Comparison of ENCODE assay signal across 9 mouse cellular contexts in the genomic region with DNA sequence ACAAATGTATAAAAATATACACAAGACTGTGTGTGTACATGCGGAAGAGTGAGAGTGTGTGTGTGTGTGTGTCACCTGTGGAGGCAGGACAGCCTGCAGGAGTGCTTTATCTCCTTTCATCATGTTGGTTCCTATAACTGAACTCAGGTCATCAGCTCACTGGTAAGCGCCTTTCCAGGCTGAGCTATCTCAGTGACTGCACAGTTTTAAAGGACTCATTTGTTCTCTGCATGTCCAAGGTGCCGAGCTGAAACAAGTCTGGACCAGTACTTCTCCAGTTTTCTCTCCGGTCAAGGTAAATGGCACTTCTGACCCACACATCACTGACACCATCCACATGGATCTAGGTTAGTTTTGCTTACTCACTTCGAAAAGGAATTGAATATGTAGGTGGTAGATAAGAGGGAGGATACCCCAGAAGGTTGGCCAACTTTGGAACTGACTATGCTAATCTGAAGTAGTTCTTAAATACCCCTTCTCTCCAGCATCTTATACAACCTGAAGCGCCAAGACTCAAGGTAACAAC. TPM values are rescaled to one million over a fixed set of nuclear protein-coding genes. Genes with fewer than 3 reads are reported as not detected.
DNase-seq lines count a peak whose midpoint lies in the region; ATAC-seq and TF ChIP-seq lines count a peak whose summit lies in the region.
"Had no signal": no experiment of that assay in that cellular context is flagged by ENCODE, and none has a peak within 500 bp of the region (broad histone marks: within the 10 kb centered on the region; RNA-seq: fewer than 3 reads in every experiment).

No protein-coding gene starts in this region.

- H3K27ac ChIP-seq in forebrain, postnatal 0 days (ENCODE audit: low read depth, low read length): no peak overlapping the region
- peak overlapping the region; percentile 69 for H3K27ac ChIP-seq in liver, embryonic 13.5 days
- no peak overlapping the region for H3K27ac ChIP-seq in stomach, embryonic 16.5 days (ENCODE audit: low read length)

- TF ChIP-seq CTCF in forebrain, postnatal 0 days (IDR thresholded peaks at IDR 0.05; ENCODE audit: low read depth): no peak

- peaks cover 6% of the 10 kb centered on the region for H3K36me3 ChIP-seq in megakaryocyte, embryonic 14.5 days (replicated peaks; ENCODE audit: low read length)
- H3K36me3 ChIP-seq in forebrain, postnatal 0 days (ENCODE audit: insufficient read depth): no peaks in the 10 kb centered on the region
- no peaks in the 10 kb centered on the region for H3K36me3 ChIP-seq in liver, embryonic 13.5 days
- H3K36me3 ChIP-seq in stomach, embryonic 16.5 days (ENCODE audit: control insufficient read depth, insufficient read depth, low read length): no peaks in the 10 kb centered on the region

- no peaks in the 10 kb centered on the region for H3K27me3 ChIP-seq in megakaryocyte, embryonic 14.5 days (replicated peaks)
- no peaks in the 10 kb centered on the region for H3K27me3 ChIP-seq in forebrain, postnatal 0 days (ENCODE audit: insufficient read depth, low read length)
- no peaks in the 10 kb centered on the region for H3K27me3 ChIP-seq in liver, embryonic 13.5 days
- no peaks in the 10 kb centered on the region for H3K27me3 ChIP-seq in stomach, embryonic 16.5 days (ENCODE audit: control insufficient read depth, insufficient read depth, low read length)

- peaks cover 72% of the 10 kb centered on the region for H3K4me1 ChIP-seq in megakaryocyte, embryonic 14.5 days
- H3K4me1 ChIP-seq in forebrain, postnatal 0 days (ENCODE audit: insufficient read depth): peaks cover 16% of the 10 kb centered on the region
- H3K4me1 ChIP-seq in liver, embryonic 13.5 days (replicated peaks): peaks cover 68% of the 10 kb centered on the region
- peaks cover 24% of the 10 kb centered on the region for H3K4me1 ChIP-seq in stomach, embryonic 16.5 days (ENCODE audit: control insufficient read depth, insufficient read depth, low read length)

- H3K9ac ChIP-seq in forebrain, postnatal 0 days: no peak overlapping the region
- peak overlapping the region; percentile 96 for H3K9ac ChIP-seq in liver, embryonic 13.5 days
- H3K9ac ChIP-seq in stomach, embryonic 16.5 days (ENCODE audit: low read length): no peak overlapping the region

- ATAC-seq in megakaryocyte, adult 5-6 weeks (ENCODE audit: poor library complexity, severe bottlenecking): no peak
- ATAC-seq in forebrain, postnatal 0 days: no peak
- ATAC-seq in liver, embryonic 13.5 days (ENCODE audit: low read depth): peak; percentile 17
- no peak for ATAC-seq in stomach, embryonic 16.5 days (ENCODE audit: insufficient read depth, low FRiP score)

- no peaks in the 10 kb centered on the region for H3K9me3 ChIP-seq in megakaryocyte, embryonic 14.5 days
- no peaks in the 10 kb centered on the region for H3K9me3 ChIP-seq in forebrain, postnatal 0 days (ENCODE audit: low read length)
- no peaks in the 10 kb centered on the region for H3K9me3 ChIP-seq in liver, embryonic 13.5 days (replicated peaks)
- no peaks in the 10 kb centered on the region for H3K9me3 ChIP-seq in stomach, embryonic 16.5 days (replicated peaks; ENCODE audit: control insufficient read depth, low read length)

- intact Hi-C loops in left cerebral cortex, postnatal 10 days (cut with DNase I): no loop called here

- H3K4me3 ChIP-seq in megakaryocyte, embryonic 14.5 days (replicated peaks): peak overlapping the region; percentile 95
- no peak overlapping the region for H3K4me3 ChIP-seq in forebrain, postnatal 0 days (ENCODE audit: low read depth, low read length)
- peak overlapping the region; percentile 90 for H3K4me3 ChIP-seq in liver, embryonic 13.5 days (replicated peaks)
- no peak overlapping the region for H3K4me3 ChIP-seq in stomach, embryonic 16.5 days (replicated peaks; ENCODE audit: low read length)

- DNase-seq in forebrain, postnatal 0 days: no peak
- DNase-seq in liver, embryonic 13.5 days: peak; percentile 20
- DNase-seq in retina, postnatal 1 day: no peak
- DNase-seq in left cerebral cortex, postnatal 10 days (ENCODE audit: extremely low spot score in 1 of 2, low spot score in 2 of 2): no peak
- no peak for DNase-seq in yolk sac, embryonic 10.5 days (ENCODE audit: low spot score)
- DNase-seq: cerebellum, adult 8-10 months had no signal

- H3K4me2 ChIP-seq in forebrain, postnatal 0 days (ENCODE audit: low read depth): peak overlapping the region; percentile 69; the same call in 1 of the 2 replicates
- peak overlapping the region; percentile 97 for H3K4me2 ChIP-seq in liver, embryonic 13.5 days
- H3K4me2 ChIP-seq in stomach, embryonic 16.5 days (ENCODE audit: low read depth, low read length): peak overlapping the region; percentile 67

- WGBS in forebrain, postnatal 0 days: 92% methylated on average over 6 of the region's 6 CpGs
- 44% methylated on average over 6 of the region's 6 CpGs for WGBS in liver, embryonic 13.5 days (ENCODE audit: insufficient replicate concordance)
- 70% methylated on average over 6 of the region's 6 CpGs for WGBS in stomach, embryonic 16.5 days

RNA-seq across cellular contexts. Expression of a gene that starts 2.5 kb away (rescaled TPM):
- 9.0 and 12.7 TPM in 2 replicates for polyA plus RNA-seq in megakaryocyte, embryonic 14.5 days (2012; ENCODE audit: insufficient read depth, low replicate concordance)
- 13.0 and 13.9 TPM in 2 replicates for total RNA-seq in megakaryocyte, adult 5-6 weeks (2015)
- total RNA-seq in megakaryocyte, adult 5-6 weeks (2017): 5.1 and 9.3 TPM in 2 replicates
- 27.3 and 32.0 TPM in 2 replicates for total RNA-seq in forebrain, postnatal 0 days (2014; rRNA removed)
- polyA plus RNA-seq in forebrain, postnatal 0 days (2015; fragmentation: Nextera tagmentation; extraction: Ambion mirVana): 9.5 and 10.7 TPM in 2 replicates
- 1.4 and 1.7 TPM in 2 replicates for polyA plus RNA-seq in liver, embryonic 13.5 days (2015; fragmentation: Nextera tagmentation; extraction: Ambion mirVana)
- 3.8 and 4.7 TPM in 2 replicates for polyA plus RNA-seq in stomach, embryonic 16.5 days (2015; fragmentation: Nextera tagmentation; extraction: Ambion mirVana)
- 10 to 100 TPM; 72.5 to 75.7 TPM for total RNA-seq in left cerebral cortex, postnatal 10 days (2021)

Comparison
In these comparisons a context has a peak if more than half of its experiments do, and no peak if none do; other contexts are left out.
1. H3K4me3 ChIP-seq: peak in megakaryocyte, embryonic 14.5 days (single experiment) and liver, embryonic 13.5 days (single experiment); none in forebrain, postnatal 0 days (single experiment) and stomach, embryonic 16.5 days (single experiment).
2. Peak in every context shown above with its lines, with median percentiles within 50 percentile points of each other: H3K4me2 ChIP-seq.